Comparison of ENCODE assay signal across 21 mouse cellular contexts in the genomic region with DNA sequence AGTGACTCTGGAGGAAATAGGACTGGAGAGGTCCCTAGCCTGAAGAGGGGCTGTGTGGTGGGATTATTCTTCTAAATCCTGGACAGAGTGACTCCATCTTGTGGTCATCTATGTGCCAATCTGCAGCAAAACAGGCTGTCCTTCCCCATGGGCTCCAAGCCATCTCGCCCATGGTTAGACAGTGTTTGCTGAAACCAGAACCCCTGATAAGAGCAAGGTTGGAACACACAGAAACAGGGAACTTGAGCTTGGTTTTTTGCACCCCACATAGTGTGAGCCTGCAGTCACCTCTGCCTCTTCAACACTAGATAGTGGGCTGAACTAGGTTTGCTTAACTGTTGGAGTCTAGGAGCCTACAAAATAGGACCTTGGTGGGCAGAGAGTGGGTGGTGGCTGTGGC. TPM values are rescaled to one million over a fixed set of nuclear protein-coding genes. Genes with fewer than 3 reads are reported as not detected.
"Had no signal": no experiment of that assay in that cellular context is flagged by ENCODE, and none has a peak within 500 bp of the region (broad histone marks: within the 10 kb centered on the region; RNA-seq: fewer than 3 reads in every experiment).

No protein-coding gene starts in this region.

- H3K4me2 ChIP-seq: kidney, embryonic 15.5 days; limb, embryonic 15.5 days; liver, embryonic 13.5 days; midbrain, embryonic 12.5 days; neural tube, embryonic 15.5 days had no signal

- H3K9me3 ChIP-seq: kidney, embryonic 15.5 days; limb, embryonic 15.5 days; liver, embryonic 13.5 days; megakaryocyte, embryonic 14.5 days; midbrain, embryonic 12.5 days; neural tube, embryonic 15.5 days had no signal

- H3K4me1 ChIP-seq: kidney, embryonic 15.5 days; limb, embryonic 15.5 days; liver, embryonic 13.5 days; midbrain, embryonic 12.5 days; neural tube, embryonic 15.5 days had no signal

- H3K27me3 ChIP-seq: kidney, embryonic 15.5 days; limb, embryonic 15.5 days; liver, embryonic 13.5 days; megakaryocyte, embryonic 14.5 days; midbrain, embryonic 12.5 days; neural tube, embryonic 15.5 days had no signal

- DNase-seq: kidney, adult 2 months; kidney, postnatal 14 days; liver, embryonic 13.5 days; lung, adult 18-20 months; lung, postnatal 36 days; retina, postnatal 1 day; right cerebral cortex, postnatal 4 days; thymus, postnatal 4 days had no signal

- H3K36me3 ChIP-seq: kidney, embryonic 15.5 days; limb, embryonic 15.5 days; liver, embryonic 13.5 days; midbrain, embryonic 12.5 days; neural tube, embryonic 15.5 days had no signal

- H3K9ac ChIP-seq: kidney, embryonic 15.5 days; limb, embryonic 15.5 days; liver, embryonic 13.5 days; midbrain, embryonic 12.5 days; neural tube, embryonic 15.5 days had no signal

- H3K27ac ChIP-seq: kidney, embryonic 15.5 days; left cerebral cortex, adult 2 months; limb, embryonic 15.5 days; liver, embryonic 13.5 days; midbrain, embryonic 12.5 days; neural tube, embryonic 15.5 days had no signal

- H3K4me3 ChIP-seq: kidney, embryonic 15.5 days; left cerebral cortex, adult 2 months; limb, embryonic 15.5 days; liver, embryonic 13.5 days; megakaryocyte, embryonic 14.5 days; midbrain, embryonic 12.5 days; myocyte; neural tube, embryonic 15.5 days had no signal

RNA-seq across cellular contexts. Expression of a gene that starts 13.8 kb away (rescaled TPM):
- polyA plus RNA-seq: neural tube, embryonic 11.5 days had no signal

RNA-seq across cellular contexts. Expression of a gene that starts 38.1 kb away (rescaled TPM):
- total RNA-seq: layer of hippocampus, adult 8-10 months; layer of hippocampus, postnatal 25 days; left cerebral cortex, adult 2 months; left cerebral cortex, postnatal 14 days had no signal
- polyA plus RNA-seq: kidney, adult 2 months; kidney, embryonic 15.5 days; limb, embryonic 11.5 days; liver, embryonic 13.5 days; lung, embryonic 16.5 days; midbrain, embryonic 12.5 days; myocyte; neural tube, embryonic 11.5 days; neural tube, embryonic 15.5 days had no signal
